Mouse (Mus musculus): ENCODE data around the gene Dtd2.

The Dtd2 gene

DNA sequence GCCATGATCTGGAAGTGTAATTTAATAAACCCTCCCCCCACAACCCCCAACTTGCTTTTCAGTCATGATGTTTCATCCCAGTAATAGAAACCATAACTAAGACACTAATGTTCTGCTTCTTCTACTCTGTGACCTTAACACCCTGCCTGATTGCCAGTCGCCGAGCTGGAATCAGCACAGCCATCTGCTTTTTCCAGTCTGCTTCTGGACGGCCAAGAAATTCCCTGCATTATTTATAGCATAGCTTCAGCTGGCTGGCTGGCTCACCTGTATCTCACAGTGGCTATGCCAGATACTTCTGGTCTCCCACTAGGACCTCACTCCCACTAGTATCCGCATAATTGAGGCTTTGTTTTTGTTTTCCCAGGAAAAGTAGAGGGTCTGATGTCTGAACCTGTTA lies 20.5 kb downstream of the Dtd2 start:
- DNase-seq (ENCODE audit: low read depth in 2 of 2, low spot score in 2 of 2) = no peak

DNA sequence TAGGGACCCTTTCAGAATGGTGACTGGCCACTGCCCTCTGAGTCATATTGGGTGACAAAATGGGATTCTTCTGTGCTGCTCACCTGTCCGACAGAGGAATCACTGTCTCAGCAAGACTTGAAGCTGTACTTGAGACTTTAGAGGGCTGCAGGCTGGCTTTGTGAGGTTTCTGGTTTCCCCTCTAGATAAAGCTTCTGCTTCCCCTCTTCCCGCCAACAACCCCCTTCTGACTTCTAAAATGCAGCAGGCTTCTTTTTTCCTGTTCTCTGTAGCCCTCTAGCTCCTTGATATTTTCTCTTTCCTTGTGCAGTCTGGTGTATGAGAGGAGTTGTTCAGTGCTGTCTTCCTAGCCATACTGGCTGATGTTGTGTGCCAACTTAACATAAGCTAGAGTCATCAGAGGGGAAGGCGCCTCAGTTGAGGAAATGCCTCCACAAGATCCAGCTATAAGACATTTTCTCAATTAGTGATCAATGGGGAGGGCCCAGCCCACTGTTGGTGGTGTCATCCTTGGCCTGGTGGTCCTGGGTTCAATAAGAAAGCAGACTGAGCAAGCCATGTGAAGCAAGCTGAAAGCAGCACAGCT lies 21.0 kb downstream of the Dtd2 start:
- no peak for DNase-seq (ENCODE audit: low read depth in 2 of 2, low spot score in 2 of 2)

DNA sequence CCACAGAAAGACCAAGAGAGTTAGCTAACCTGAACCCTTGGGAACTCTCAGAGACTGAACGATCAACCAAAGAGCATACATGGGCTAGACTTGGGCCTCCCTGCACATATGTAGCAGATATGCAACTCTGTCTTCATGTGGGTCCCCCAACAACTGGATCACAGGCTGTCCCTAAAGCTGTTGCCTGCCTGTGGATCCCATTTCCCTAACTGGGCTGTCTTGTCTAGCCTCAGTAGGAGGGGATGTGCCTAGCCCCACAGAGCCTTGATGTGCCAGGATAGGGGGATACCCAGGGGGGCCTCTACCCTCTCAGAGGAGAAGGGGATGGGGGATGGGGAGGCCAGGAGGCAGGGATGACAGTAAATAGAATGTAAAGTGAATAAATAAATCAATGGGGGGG lies 22.7 kb downstream of the Dtd2 start:
- no peak for DNase-seq (ENCODE audit: low read depth in 2 of 2, low spot score in 2 of 2)

DNA sequence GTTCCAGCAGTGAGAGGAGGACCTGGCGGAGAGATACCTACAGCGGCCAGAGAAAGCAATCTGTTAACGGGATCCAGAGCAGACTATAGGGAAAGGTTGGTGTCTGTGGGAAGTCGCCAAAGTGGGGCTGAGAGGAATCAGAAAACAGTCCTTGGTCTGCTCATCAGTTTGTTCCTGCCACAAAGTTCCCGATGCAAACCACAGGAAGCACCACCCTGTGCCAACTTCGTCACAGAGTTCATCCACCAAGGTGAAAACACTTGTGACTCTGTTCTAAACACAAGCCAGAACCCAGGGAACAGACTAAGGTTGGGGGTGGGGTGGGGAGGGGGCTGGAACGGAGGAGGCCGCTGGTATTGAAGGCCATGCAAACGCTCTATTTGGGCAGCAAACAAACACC lies 29.8 kb downstream of the Dtd2 start:
- DNase-seq (ENCODE audit: low read depth in 2 of 2, low spot score in 2 of 2) = peak; percentile 47 to 58

- DNase-seq (ENCODE audit: low read depth in 2 of 2, low spot score in 2 of 2) = no peak
Observed at GRCm38 (mm10) chr12:51974381-51974780, 31.9 kb downstream of the Dtd2 start.

GRCm38 (mm10) chr12:51972269-51973065 lies 33.8 kb downstream of the Dtd2 start:
- DNase-seq (ENCODE audit: low read depth in 2 of 2, low spot score in 2 of 2) = no peak

GRCm38 (mm10) chr12:51971070-51971664 lies 35.1 kb downstream of the Dtd2 start, which contains the start of gene Heatr5a:
Heatr5a (minus strand) TSS chr12:51971321.
- peak; percentile 68 to 78 for DNase-seq (ENCODE audit: low read depth in 2 of 2, low spot score in 2 of 2)

GRCm38 (mm10) chr12:51970352-51971069 lies 35.8 kb downstream of the Dtd2 start:
- DNase-seq (ENCODE audit: low read depth in 2 of 2, low spot score in 2 of 2) = no peak

DNA sequence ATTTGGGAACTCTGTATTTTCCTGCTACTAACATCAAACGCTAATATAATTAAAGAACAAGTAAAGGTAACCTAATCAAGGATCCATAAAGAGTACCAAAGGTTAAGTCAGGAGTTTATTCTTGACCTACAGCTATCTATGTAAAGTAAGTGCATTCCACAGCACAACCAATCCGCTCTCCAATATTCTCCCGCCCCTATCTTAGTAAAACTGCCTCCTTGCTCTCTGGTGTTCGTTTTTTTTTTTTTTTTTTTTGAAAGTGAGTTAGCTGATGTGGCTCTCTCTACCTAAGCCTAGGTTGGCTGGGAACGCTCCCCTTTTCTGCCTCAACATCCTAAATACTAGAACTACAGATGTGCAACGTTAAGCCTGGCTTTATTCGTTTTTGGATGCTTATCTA lies 36.4 kb downstream of the Dtd2 start:
- DNase-seq (ENCODE audit: low read depth in 2 of 2, low spot score in 2 of 2) = no peak

DNA sequence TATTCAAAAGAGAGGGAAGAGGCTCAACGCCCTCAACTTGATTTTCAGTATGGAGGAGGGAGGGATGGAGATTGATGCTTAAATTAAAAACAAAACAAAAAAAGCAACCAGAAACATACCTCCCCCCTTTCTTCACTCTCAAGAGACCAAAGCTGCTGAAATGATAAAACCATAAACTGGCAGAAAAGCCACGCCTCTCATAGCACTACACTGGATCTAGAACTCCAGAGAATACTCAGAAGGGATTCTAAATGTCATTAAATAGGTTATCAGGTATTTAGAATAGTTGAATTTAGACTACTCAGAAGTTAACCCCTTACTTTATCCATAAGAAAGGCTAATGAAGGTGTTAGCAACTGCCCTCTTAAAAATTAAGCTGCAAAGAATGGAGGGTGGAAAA lies 37.2 kb downstream of the Dtd2 start:
- DNase-seq (ENCODE audit: low read depth in 2 of 2, low spot score in 2 of 2) = no peak

DNA sequence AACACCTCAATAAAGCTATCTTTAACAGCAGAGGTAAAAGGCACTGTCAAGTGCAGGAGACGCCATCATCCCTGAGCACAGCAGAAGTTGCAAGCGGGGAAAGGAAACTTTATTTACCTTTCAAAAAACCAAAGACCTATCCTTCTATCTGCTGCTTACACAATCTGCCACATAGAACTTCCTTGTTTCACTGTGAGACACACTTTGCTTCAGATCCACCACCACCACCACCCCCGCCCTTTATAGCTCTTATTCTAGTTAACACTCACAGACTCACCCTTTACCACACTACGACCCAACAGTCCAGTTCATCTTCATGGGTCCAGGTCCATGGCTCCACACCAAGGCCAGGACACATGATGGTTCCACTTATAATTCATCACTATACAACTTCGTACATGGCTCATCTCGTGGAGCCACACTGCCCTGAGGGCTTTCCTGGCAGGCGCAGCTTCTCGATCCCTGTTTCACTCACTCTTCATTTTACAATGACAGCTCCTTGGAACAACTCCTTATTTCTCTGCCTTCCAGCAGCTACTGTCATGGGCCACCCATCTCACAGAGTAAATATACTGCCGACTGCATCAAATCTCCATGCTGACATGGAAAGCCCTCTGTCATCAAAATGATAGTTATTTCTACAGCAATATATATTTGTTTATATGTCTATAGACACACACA lies 38.2 kb downstream of the Dtd2 start:
- no peak for DNase-seq (ENCODE audit: low read depth in 2 of 2, low spot score in 2 of 2)

GRCm38 (mm10) chr12:51957626-51958025 lies 48.7 kb downstream of the Dtd2 start:
- DNase-seq (ENCODE audit: low read depth in 2 of 2, low spot score in 2 of 2) = no peak

- no peak for DNase-seq (ENCODE audit: low read depth in 2 of 2, low spot score in 2 of 2)
Observed at GRCm38 (mm10) chr12:51952309-51952708, 54.0 kb downstream of the Dtd2 start.

GRCm38 (mm10) chr12:51947498-51947945 lies 58.8 kb downstream of the Dtd2 start:
- DNase-seq (ENCODE audit: low read depth in 2 of 2, low spot score in 2 of 2) = no peak

- no peak for DNase-seq (ENCODE audit: low read depth in 2 of 2, low spot score in 2 of 2)
Observed at GRCm38 (mm10) chr12:51945331-51945730, 61.0 kb downstream of the Dtd2 start.

DNA sequence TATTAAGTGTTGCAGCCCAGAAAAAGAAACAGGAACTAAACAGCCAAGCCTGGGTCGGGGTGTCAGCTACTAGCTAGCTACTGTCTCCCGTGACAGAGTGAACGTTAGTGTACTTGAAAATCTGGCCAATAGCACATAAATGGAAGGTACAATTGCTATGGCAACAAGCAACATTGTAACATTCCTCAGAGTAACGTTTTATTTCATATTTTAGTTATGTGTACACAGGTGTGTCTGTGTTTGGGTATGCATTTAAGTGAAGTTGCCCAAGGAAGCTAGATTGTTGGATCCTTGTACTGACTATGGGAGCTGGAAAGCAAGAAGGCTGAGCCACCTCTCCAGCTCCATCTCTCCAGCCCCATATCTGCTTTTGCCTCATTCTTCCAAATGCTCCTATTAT lies 66.5 kb downstream of the Dtd2 start:
- DNase-seq (ENCODE audit: low read depth in 2 of 2, low spot score in 2 of 2) = no peak
